Mouse (Mus musculus) lung, embryonic 14.5 days (tissue): ENCODE measurements at regions not wholly inside any gene's neighbourhood (a gene's known extent, or its start where the extent isn't known, plus 50 kb on each side); places are given as distances from the start of the nearest gene placed in this dataset.
"Not testable (repeated sequence)": the region's sequence is repeated elsewhere in the genome, so short reads cannot be mapped to it uniquely, and the experiment has no call there.

Experiments
- ATAC-seq: fragments of 200-750 bp; cut with Nextera tagmentation; 2 replicates; pipeline ENCODE4 v1.8.0; 2017; ENCODE audit warnings: mild to moderate bottlenecking, moderate TSS enrichment, moderate library complexity; ENCODE audit not compliant: insufficient read depth
- DNase-seq: peaks from one replicate; pipeline ENCODE4 v3.0.0-alpha.2; 2015
- H3K27ac ChIP-seq: fragments of 300-500 bp; sonication (generic); 2 replicates; pipeline ENCODE4 v1.5.1; 2014; ENCODE audit warnings: low read depth, mild to moderate bottlenecking, moderate library complexity
- H3K27me3 ChIP-seq: fragments of 300-500 bp; sonication (generic); 2 replicates; pipeline ENCODE4 v1.6.1; 2014; ENCODE audit warnings: low read length, control low read depth; ENCODE audit not compliant: insufficient read depth
- H3K36me3 ChIP-seq: fragments of 300-500 bp; sonication (generic); 2 replicates; pipeline ENCODE4 v1.6.1; 2014; ENCODE audit warnings: control low read depth; ENCODE audit not compliant: insufficient read depth
- H3K4me1 ChIP-seq: fragments of 300-500 bp; sonication (generic); 2 replicates; pipeline ENCODE4 v1.6.1; 2014; ENCODE audit warnings: antibody characterized with exemption, control low read depth; ENCODE audit not compliant: insufficient read depth
- H3K4me2 ChIP-seq: fragments of 300-500 bp; sonication (generic); 2 replicates; pipeline ENCODE4 v1.6.1; 2014; ENCODE audit warnings: mild to moderate bottlenecking
- H3K4me3 ChIP-seq: fragments of 300-500 bp; sonication (generic); 2 replicates; pipeline ENCODE4 v1.5.1; 2014; ENCODE audit warnings: low read depth, low read length
- H3K9ac ChIP-seq: fragments of 300-500 bp; sonication (generic); 2 replicates; pipeline ENCODE4 v1.6.1; 2014
- H3K9me3 ChIP-seq: fragments of 300-500 bp; sonication (generic); 2 replicates; pipeline ENCODE4 v1.6.1; 2016; ENCODE audit warnings: low read depth, low read length, control low read depth
- CTCF ChIP-seq: IDR thresholded peaks from 2 replicates; pipeline ENCODE4 v1.5.1; 2016; ENCODE audit warnings: antibody characterized with exemption, low read depth
- whole genome bisulfite sequencing: fragments of 180-500 bp; shearing (Covaris S2); extraction: QIAGEN DNeasy Blood & Tissue Kit; methylation state at CpG from one replicate; pipeline ENCODE4 v1.1.7; 2014; 5-methylcytosine and 5-hydroxymethylcytosine counted together

DNA sequence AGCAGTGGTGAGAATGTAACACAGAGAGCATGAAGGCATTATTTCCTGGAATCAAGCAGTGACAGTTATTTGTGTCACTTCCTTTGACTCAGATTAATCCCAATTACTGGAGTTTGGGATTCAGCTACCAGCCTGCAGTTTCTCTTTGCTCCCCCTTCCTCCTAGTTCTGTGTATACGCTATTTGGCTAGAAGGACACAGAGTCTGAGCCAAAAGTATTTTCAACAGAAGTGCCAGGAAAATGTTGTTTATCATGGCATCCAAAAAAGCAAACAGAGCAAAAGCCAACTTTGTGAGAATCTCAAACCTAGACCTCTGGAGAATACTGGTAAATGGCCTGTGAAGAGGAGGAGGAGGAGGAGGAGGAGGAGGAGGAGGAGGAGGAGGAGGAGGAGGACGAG lies 600.4 kb downstream of the Crisp4 start:
- 64% methylated on average over 1 of the region's 2 CpGs for WGBS
- no peaks in the 10 kb centered on the region for H3K27me3 ChIP-seq
- no peaks in the 10 kb centered on the region for H3K9me3 ChIP-seq
- H3K36me3 ChIP-seq: no peaks in the 10 kb centered on the region
- H3K4me3 ChIP-seq: no peak overlapping the region
- no peak overlapping the region for H3K27ac ChIP-seq
- no peak for ATAC-seq
- no peak overlapping the region for H3K9ac ChIP-seq
- H3K4me1 ChIP-seq: no peaks in the 10 kb centered on the region
- no peak overlapping the region for H3K4me2 ChIP-seq
- TF ChIP-seq CTCF: no peak
- peak; percentile 5 for DNase-seq

DNA sequence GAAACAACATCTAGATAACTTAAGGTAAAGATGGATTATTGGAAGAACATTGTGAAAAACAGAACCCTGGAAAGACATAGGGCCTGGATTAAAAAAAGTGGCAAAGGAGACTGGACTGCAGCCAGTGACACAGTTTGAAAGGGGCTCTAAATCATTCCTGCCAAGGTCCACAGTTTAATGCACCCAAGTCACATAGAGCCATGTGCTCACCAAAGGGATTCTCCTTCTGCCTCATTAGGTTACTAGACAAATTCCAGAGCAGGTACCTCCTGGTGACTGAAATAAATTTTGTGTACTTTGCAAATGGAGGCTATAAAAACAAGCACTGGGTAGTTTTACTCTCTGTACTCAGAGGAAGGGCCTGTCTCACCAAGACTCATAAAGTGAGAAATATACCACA lies 607.5 kb downstream of the Crisp4 start:
- ATAC-seq: no peak
- H3K9ac ChIP-seq: no peak overlapping the region
- no peak overlapping the region for H3K4me2 ChIP-seq
- DNase-seq: no peak
- H3K27me3 ChIP-seq: no peaks in the 10 kb centered on the region
- no peaks in the 10 kb centered on the region for H3K36me3 ChIP-seq
- no peaks in the 10 kb centered on the region for H3K4me1 ChIP-seq
- no peak overlapping the region for H3K4me3 ChIP-seq
- H3K9me3 ChIP-seq: no peaks in the 10 kb centered on the region
- TF ChIP-seq CTCF: no peak
- no peak overlapping the region for H3K27ac ChIP-seq

DNA sequence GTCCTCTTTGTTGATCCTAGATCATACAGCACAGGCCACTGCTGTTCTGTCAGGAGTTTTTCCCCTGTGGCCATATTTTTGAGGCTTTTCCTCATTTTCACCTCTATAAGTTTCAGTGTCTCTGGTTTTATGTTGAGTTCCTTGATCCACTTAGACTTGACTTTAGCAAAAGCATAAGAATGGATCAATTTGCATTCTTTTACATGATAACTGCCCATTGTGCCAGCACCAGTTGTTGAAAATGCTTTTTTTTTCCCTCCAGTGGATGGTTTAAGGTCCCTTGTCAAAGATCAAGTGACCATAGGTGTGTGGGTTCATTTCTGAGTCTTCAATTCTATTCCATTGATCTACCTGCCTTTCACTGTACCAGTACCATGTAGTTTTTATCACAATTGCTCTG lies 614.4 kb downstream of the Crisp4 start:
- H3K4me3 ChIP-seq, H3K27me3 ChIP-seq, H3K9ac ChIP-seq, H3K36me3 ChIP-seq, H3K4me1 ChIP-seq, H3K27ac ChIP-seq, H3K4me2 ChIP-seq, H3K9me3 ChIP-seq, DNase-seq, ATAC-seq: not testable (repeated sequence)

DNA sequence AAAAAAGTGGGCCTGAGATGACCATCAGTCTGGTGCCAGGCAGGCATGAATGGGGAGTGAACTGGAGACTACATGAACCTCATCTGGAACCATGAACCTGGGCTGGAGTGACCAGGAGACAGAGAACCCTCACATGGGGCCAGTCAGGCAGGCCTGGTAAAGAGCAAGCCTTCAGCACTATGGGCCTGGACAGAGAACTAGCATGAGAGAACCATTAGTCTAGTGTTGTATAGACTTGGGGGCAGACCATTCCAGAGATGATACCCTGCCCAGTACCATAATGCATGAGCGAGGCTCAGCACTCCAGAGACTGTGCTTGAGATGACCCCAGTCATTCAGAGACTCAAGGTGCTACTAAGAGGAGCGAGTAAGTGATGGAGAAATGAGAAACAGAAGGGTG lies 625.6 kb downstream of the Crisp4 start:
- H3K4me2 ChIP-seq: no peak overlapping the region
- DNase-seq (no peak), ATAC-seq (no peak)
- H3K27ac ChIP-seq: no peak overlapping the region
- no peaks in the 10 kb centered on the region for H3K4me1 ChIP-seq
- WGBS: 81% methylated on average over 2 of the region's 2 CpGs
- no peaks in the 10 kb centered on the region for H3K27me3 ChIP-seq
- H3K9ac ChIP-seq: no peak overlapping the region
- no peak overlapping the region for H3K4me3 ChIP-seq
- no peak for TF ChIP-seq CTCF
- no peaks in the 10 kb centered on the region for H3K36me3 ChIP-seq
- no peaks in the 10 kb centered on the region for H3K9me3 ChIP-seq

DNA sequence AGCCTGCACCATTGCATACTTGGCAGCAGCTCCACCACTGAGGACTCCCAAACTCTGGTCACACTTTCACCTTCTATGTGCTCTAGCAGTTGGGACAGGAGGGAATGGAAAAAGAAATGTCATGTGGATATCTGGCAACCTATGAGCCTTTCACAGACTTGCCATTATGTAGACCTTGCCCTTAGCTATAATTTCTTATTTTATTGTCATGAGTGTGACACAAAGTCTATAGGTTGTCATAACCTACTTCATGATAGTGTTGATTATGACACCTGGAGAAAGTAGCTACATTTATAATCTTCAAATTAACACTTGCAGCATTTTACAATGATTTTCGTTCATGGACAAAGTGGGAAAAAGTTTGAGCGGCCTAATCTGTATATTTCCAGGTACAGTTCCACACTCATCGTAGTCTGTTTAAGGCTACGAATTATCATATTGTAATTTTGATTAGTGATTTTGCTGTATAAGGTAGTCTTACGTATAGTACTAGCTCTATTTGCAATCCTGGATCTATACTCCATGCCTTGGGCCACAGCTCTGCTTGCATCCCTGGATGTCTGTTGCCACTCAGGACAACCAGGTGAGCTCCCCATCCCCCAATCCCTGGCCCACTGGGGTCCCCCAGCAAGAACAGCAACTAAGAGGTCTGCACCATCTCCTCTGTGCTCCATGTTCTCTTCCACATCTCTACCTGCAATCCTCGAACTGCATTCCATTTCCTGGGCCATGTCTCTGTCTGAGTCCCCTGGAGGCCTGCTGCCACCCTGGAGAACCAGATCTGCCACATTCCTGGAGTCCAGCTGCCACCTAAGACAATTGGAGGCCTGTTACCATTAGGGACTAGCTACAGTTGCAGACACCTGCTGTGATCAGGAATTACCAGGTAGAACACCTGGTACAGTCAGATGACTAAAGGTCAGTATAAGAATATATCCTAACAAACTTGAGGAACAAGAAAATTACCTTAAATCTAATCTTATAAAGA lies 639.3 kb downstream of the Crisp4 start:
- DNase-seq (peak; percentile 35), ATAC-seq (peak; percentile 78; the same call in 1 of the 2 replicates)
- Histone ChIP-seq H3K36me3 (no peaks in the 10 kb centered on the region), H3K4me2 (no peak overlapping the region), H3K27me3 (no peaks in the 10 kb centered on the region), H3K27ac (no peak overlapping the region), H3K4me3 (no peak overlapping the region), H3K9ac (no peak overlapping the region), H3K9me3 (no peaks in the 10 kb centered on the region), H3K4me1 (no peaks in the 10 kb centered on the region)
- WGBS: 78% methylated on average over 6 of the region's 6 CpGs
- no peak for TF ChIP-seq CTCF

DNA sequence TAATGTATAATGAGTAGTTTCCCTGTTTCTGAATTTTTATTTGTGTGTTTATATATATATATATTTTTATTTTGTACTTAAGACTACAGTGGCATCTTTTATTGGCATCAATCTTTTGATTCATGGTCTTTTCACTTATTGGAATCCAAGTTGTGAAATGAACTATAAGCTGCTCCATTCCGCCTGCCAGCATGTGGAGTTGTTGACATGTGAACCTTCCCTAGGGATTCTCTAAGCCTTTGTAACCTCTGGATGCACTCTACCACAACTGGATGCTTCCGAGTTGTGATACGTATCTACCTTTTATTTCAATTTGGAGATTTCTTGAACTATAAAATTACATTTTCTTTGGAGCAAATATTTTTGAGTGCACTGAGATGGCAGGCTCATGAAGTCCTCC lies 652.1 kb downstream of the Crisp4 start:
- H3K27me3 ChIP-seq: no peaks in the 10 kb centered on the region
- no peaks in the 10 kb centered on the region for H3K36me3 ChIP-seq
- H3K9ac ChIP-seq: no peak overlapping the region
- no peaks in the 10 kb centered on the region for H3K9me3 ChIP-seq
- H3K4me3 ChIP-seq: no peak overlapping the region
- H3K27ac ChIP-seq: no peak overlapping the region
- ATAC-seq: no peak
- 77% methylated on average over 3 of the region's 3 CpGs for WGBS
- DNase-seq: no peak
- H3K4me2 ChIP-seq: no peak overlapping the region
- TF ChIP-seq CTCF: no peak
- no peaks in the 10 kb centered on the region for H3K4me1 ChIP-seq

DNA sequence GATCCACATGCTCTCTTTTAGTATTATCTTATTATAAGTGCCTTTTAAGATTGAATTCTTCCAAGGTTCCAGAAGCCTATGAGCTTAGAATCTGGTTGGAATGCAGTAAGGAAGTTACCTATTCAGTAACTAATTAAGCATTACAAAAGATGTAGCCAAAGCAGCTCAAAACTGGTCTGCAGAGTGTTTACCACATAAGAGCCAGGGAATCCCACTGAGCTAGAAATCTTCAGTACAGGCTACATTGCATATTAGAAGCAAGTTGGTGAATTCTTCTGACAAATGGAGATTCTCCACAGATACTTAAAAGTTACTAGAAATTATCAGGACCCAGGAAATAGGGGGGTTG lies 655.9 kb downstream of the Crisp4 start:
- DNase-seq, H3K9ac ChIP-seq, H3K4me2 ChIP-seq, H3K36me3 ChIP-seq, H3K27ac ChIP-seq, H3K4me1 ChIP-seq, ATAC-seq, H3K4me3 ChIP-seq, H3K9me3 ChIP-seq, H3K27me3 ChIP-seq: not testable (repeated sequence)

DNA sequence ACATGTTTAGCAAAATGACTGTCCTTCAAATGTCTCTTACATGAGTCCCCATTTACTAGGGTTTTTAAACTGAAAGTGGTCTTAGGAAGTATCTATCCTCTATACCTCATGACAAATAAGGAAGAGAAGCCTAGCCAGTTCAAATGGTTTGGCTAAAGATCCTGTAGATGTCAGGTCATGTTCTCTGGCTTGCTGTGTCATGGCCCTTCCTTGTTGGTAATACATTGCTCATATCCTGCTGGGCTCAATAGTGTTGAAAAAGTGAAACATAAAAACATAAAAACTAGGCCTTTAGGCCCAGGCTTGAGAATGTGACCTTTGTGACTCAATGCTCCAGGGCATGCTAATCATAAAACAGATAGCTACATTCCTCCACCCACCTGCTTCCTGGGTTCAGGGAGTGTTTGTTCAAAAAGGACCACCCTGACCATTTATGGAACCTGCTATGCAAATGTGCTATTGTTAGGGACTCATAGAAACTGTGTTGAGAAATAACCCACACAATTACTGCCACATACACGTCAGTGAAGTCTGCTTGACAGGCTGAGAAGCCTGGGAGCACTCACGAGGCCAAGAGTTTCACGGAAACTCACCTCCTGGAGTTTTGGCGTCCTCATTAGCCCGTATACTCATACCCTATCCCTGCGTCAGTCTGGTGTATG lies 656.4 kb downstream of the Crisp4 start:
- DNase-seq, H3K36me3 ChIP-seq, H3K27me3 ChIP-seq, H3K4me2 ChIP-seq, H3K4me3 ChIP-seq, H3K9ac ChIP-seq, H3K27ac ChIP-seq, ATAC-seq, H3K9me3 ChIP-seq, H3K4me1 ChIP-seq: not testable (repeated sequence)
- WGBS: 80% methylated on average over 6 of the region's 6 CpGs
